ENCODE assay signal across 10 mouse cellular contexts in the genomic region with DNA sequence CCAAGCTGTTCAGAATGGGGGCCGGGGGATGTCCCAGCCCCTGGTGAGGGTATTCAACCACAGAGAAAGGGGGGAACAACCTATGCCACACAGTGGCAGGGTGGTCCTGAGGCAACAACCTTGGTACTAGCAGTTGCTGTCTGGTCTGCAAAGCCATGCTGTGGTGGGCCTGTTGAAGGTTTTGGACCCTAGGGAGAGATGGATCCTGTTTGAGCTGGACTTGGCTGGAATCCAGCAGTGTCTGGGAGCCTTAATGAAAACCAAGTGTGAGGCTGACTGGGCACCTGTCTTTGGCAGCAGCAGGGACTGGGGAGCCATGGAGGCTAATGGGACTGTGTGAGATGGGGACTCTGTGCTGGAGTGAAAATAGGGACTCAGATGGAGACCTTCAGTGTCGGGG. TPM values are rescaled to one million over a fixed set of nuclear protein-coding genes. Genes with fewer than 3 reads are reported as not detected.
DNase-seq lines count a peak whose midpoint lies in the region; ATAC-seq and TF ChIP-seq lines count a peak whose summit lies in the region.
"Had no signal": no experiment of that assay in that cellular context is flagged by ENCODE, and none has a peak within 500 bp of the region (broad histone marks: within the 10 kb centered on the region; RNA-seq: fewer than 3 reads in every experiment).

No protein-coding gene starts in this region.

- H3K4me2 ChIP-seq in liver, embryonic 12.5 days: no peak overlapping the region; the same call in 1 of the 2 replicates
- no peak overlapping the region for H3K4me2 ChIP-seq in midbrain, embryonic 11.5 days

- H3K79me2 ChIP-seq in liver, adult 2 months (ENCODE audit: control insufficient read depth, insufficient read depth, low read length): no peaks in the 10 kb centered on the region

- H3K9ac ChIP-seq in liver, adult 2 months (ENCODE audit: low read depth, low read length): peak overlapping the region; percentile 14; the same call in 1 of the 2 replicates
- H3K9ac ChIP-seq in liver, embryonic 12.5 days: no peak overlapping the region
- no peak overlapping the region for H3K9ac ChIP-seq in midbrain, embryonic 11.5 days (ENCODE audit: low read length)

- peak overlapping the region; percentile 5; the same call in 1 of the 2 replicates for H3K4me3 ChIP-seq in liver, adult 2 months (ENCODE audit: insufficient read depth, low read depth, low read length)
- no peak overlapping the region for H3K4me3 ChIP-seq in liver, embryonic 12.5 days
- H3K4me3 ChIP-seq in kidney, adult 2 months (ENCODE audit: insufficient read depth, low read depth, low read length): peak overlapping the region; percentile 44
- H3K4me3 ChIP-seq in midbrain, embryonic 11.5 days (ENCODE audit: low read depth, low read length): no peak overlapping the region
- H3K4me3 ChIP-seq: erythroblast, embryonic 14.5 days had no signal

- H3K27ac ChIP-seq in liver, adult 2 months (replicated peaks; ENCODE audit: insufficient read depth, low read depth, low read length): no peak overlapping the region
- no peak overlapping the region for H3K27ac ChIP-seq in liver, embryonic 12.5 days
- peak overlapping the region; percentile 57 for H3K27ac ChIP-seq in kidney, adult 2 months (ENCODE audit: insufficient read depth, low read depth, low read length)
- H3K27ac ChIP-seq in midbrain, embryonic 11.5 days (ENCODE audit: low read depth, low read length): no peak overlapping the region

- H3K27me3 ChIP-seq in liver, adult 2 months (ENCODE audit: control insufficient read depth, insufficient read depth, low read length): no peaks in the 10 kb centered on the region
- peaks cover 29% of the 10 kb centered on the region for H3K27me3 ChIP-seq in liver, embryonic 12.5 days (replicated peaks)
- H3K27me3 ChIP-seq in kidney, adult 2 months (replicated peaks; ENCODE audit: control insufficient read depth, insufficient read depth, low read length): no peaks in the 10 kb centered on the region
- no peaks in the 10 kb centered on the region for H3K27me3 ChIP-seq in midbrain, embryonic 11.5 days (ENCODE audit: control insufficient read depth, insufficient read depth, low read length)

- ATAC-seq in liver, embryonic 12.5 days: no peak
- peak; percentile 33; the same call in 1 of the 2 replicates for ATAC-seq in midbrain, embryonic 11.5 days (ENCODE audit: low FRiP score)

- TF ChIP-seq CTCF in liver, adult 2 months (IDR thresholded peaks at IDR 0.05; ENCODE audit: low read depth, low read length): no peak
- TF ChIP-seq CTCF in kidney, adult 2 months (conservative IDR thresholded peaks at IDR 0.05; ENCODE audit: insufficient read depth, insufficient read length, low read depth, low read length): no peak

- H3K36me3 ChIP-seq in liver, adult 2 months (ENCODE audit: control insufficient read depth, insufficient read depth, low read length): no peaks in the 10 kb centered on the region
- H3K36me3 ChIP-seq in liver, embryonic 12.5 days: no peaks in the 10 kb centered on the region
- H3K36me3 ChIP-seq in kidney, adult 2 months (ENCODE audit: control insufficient read depth, insufficient read depth, low read length): no peaks in the 10 kb centered on the region
- no peaks in the 10 kb centered on the region for H3K36me3 ChIP-seq in midbrain, embryonic 11.5 days (ENCODE audit: control insufficient read depth, insufficient read depth, low read length)

- DNase-seq in liver, adult 2 months (ENCODE audit: extremely low read depth, low read depth, low spot score): no peak
- peak; percentile 88 for DNase-seq in forelimb bud, embryonic 11.5 days (ENCODE audit: low read depth, low spot score)
- DNase-seq in kidney, adult 2 months: peak; percentile 68
- DNase-seq in midbrain, embryonic 11.5 days (ENCODE audit: low spot score, missing footprints): no peak
- no peak for DNase-seq in right cerebral cortex, postnatal 36 days (ENCODE audit: low spot score in 2 of 2)
- no peak for DNase-seq in thymus, postnatal 10 days (ENCODE audit: low spot score in 2 of 2)
- DNase-seq in B cell, adult 2 months: no peak

- no peak for TF ChIP-seq POLR2A in liver, adult 2 months (IDR thresholded peaks at IDR 0.05; ENCODE audit: extremely low read depth, insufficient read depth, low read length)
- TF ChIP-seq POLR2A in kidney, adult 2 months (IDR thresholded peaks at IDR 0.05; ENCODE audit: low read depth, low read length): no peak

- 0 out of 2 replicates have a peak, but pooled peaks cover 3% of the 10 kb centered on the region for H3K4me1 ChIP-seq in liver, adult 2 months (ENCODE audit: control insufficient read depth, insufficient read depth, low read length)
- H3K4me1 ChIP-seq in liver, embryonic 12.5 days: peaks cover 13% of the 10 kb centered on the region
- H3K4me1 ChIP-seq in kidney, adult 2 months (ENCODE audit: control insufficient read depth, insufficient read depth, low read length): peaks cover 8% of the 10 kb centered on the region; the same call in 1 of the 2 replicates
- peaks cover 11% of the 10 kb centered on the region for H3K4me1 ChIP-seq in midbrain, embryonic 11.5 days (ENCODE audit: control insufficient read depth, insufficient read depth, low read length)

- WGBS in liver, adult 2 months: 79% methylated on average over 2 of the region's 2 CpGs
- 65% methylated on average over 2 of the region's 2 CpGs for WGBS in liver, embryonic 12.5 days (ENCODE audit: insufficient replicate concordance)
- 54% methylated on average over 2 of the region's 2 CpGs for WGBS in kidney, adult 2 months
- WGBS in midbrain, embryonic 11.5 days: 69% methylated on average over 2 of the region's 2 CpGs

- no peaks in the 10 kb centered on the region for H3K9me3 ChIP-seq in liver, embryonic 12.5 days (replicated peaks)
- no peaks in the 10 kb centered on the region for H3K9me3 ChIP-seq in midbrain, embryonic 11.5 days (ENCODE audit: control insufficient read depth, low read length)

RNA-seq across cellular contexts. Expression of a gene that starts 0.5 kb away (rescaled TPM):
- total RNA-seq in liver, adult 2 months (2014; rRNA removed): 3.5 and 4.4 TPM in 2 replicates
- polyA plus RNA-seq in liver, adult 2 months (2012; rRNA removed): 4.4 and 6.7 TPM in 2 replicates
- 0.77 and 1.3 TPM in 2 replicates for polyA plus RNA-seq in liver, embryonic 12.5 days (2016; fragmentation: Nextera tagmentation; extraction: Ambion mirVana)
- 21.7 and 25.7 TPM in 2 replicates for polyA plus RNA-seq in kidney, adult 2 months (2012; rRNA removed)
- 3.9 and 5.9 TPM in 2 replicates for polyA plus RNA-seq in midbrain, embryonic 11.5 days (2014; fragmentation: Nextera tagmentation; extraction: Ambion mirVana)
- total RNA-seq: MEL had no signal
- polyA plus RNA-seq: erythroblast, embryonic 14.5 days had no signal

RNA-seq across cellular contexts. Expression of a gene that starts 7.7 kb away (rescaled TPM):
- total RNA-seq in liver, adult 2 months (2014; rRNA removed): not detected in 2 replicates
- polyA plus RNA-seq in liver, adult 2 months (2012; rRNA removed): not detected in 2 replicates
- 0.14 and 0.90 TPM in 2 replicates for polyA plus RNA-seq in liver, embryonic 12.5 days (2016; fragmentation: Nextera tagmentation; extraction: Ambion mirVana)
- 0.09 and 0.16 TPM in 2 replicates for polyA plus RNA-seq in kidney, adult 2 months (2012; rRNA removed)
- polyA plus RNA-seq in midbrain, embryonic 11.5 days (2014; fragmentation: Nextera tagmentation; extraction: Ambion mirVana): not detected in 2 replicates
- total RNA-seq: MEL had no signal
- polyA plus RNA-seq: erythroblast, embryonic 14.5 days had no signal

RNA-seq across cellular contexts. Expression of a gene that starts 51.9 kb away (rescaled TPM):
- 0.34 and 0.46 TPM in 2 replicates for total RNA-seq in liver, adult 2 months (2014; rRNA removed)
- 0.39 and 0.50 TPM in 2 replicates for polyA plus RNA-seq in liver, adult 2 months (2012; rRNA removed)
- polyA plus RNA-seq in liver, embryonic 12.5 days (2016; fragmentation: Nextera tagmentation; extraction: Ambion mirVana): 0.31 and 0.36 TPM in 2 replicates
- 1.5 and 1.8 TPM in 2 replicates for polyA plus RNA-seq in kidney, adult 2 months (2012; rRNA removed)
- polyA plus RNA-seq in midbrain, embryonic 11.5 days (2014; fragmentation: Nextera tagmentation; extraction: Ambion mirVana): 1.2 and 1.6 TPM in 2 replicates

Comparison
In these comparisons a context has a peak if more than half of its experiments do, and no peak if none do; other contexts are left out.
1. H3K4me3 ChIP-seq: peak in liver, adult 2 months (single experiment) and kidney, adult 2 months (single experiment); none in liver, embryonic 12.5 days (single experiment) and midbrain, embryonic 11.5 days (single experiment).
2. DNase-seq: peak in forelimb bud, embryonic 11.5 days (single experiment) and kidney, adult 2 months (single experiment); none in liver, adult 2 months (single experiment), midbrain, embryonic 11.5 days (single experiment), right cerebral cortex, postnatal 36 days (0 of 2), thymus, postnatal 10 days (0 of 2) and B cell, adult 2 months (0 of 2).